Mouse (Mus musculus): ENCODE measurements around the gene BC035947. TPM values are rescaled to one million over a fixed set of nuclear protein-coding genes. Genes with fewer than 3 reads are reported as not detected.
"Not testable (repeated sequence)": the region's sequence is repeated elsewhere in the genome, so short reads cannot be mapped to it uniquely, and the experiment has no call there.

Gene BC035947
- under 1 TPM; 0.09 to 0.40 (median 0.29) TPM for total RNA-seq (2022)

DNA sequence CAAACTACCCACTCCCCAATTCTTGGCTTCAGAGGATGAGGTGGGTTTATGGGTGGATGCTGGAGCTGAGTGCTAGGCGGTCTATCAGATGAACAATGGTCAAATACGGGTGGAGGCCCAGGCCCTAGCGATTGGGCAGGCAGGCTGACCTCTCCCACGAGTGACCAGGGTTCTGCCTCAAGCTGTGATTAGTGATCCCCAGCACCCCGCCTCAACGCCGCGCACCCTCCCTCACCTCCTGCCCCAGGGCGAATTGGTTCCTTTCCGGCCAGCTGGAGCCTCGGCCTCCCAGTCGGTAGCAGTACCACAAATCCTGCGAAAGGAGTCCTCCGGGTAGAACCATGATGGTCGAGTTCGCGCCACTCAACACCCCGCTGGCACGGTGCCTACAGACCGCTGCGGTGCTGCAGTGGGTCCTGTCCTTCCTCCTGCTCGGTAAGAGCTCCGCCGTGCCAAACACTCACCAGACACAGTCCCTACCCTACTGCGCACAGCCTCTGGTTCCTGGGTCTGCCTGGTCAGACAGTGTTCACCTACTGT lies at the start of gene BC035947:
TSS of gene BC035947 (minus strand) at position 538 of the 540 bp plus-strand sequence.
- no peak for DNase-seq

DNA sequence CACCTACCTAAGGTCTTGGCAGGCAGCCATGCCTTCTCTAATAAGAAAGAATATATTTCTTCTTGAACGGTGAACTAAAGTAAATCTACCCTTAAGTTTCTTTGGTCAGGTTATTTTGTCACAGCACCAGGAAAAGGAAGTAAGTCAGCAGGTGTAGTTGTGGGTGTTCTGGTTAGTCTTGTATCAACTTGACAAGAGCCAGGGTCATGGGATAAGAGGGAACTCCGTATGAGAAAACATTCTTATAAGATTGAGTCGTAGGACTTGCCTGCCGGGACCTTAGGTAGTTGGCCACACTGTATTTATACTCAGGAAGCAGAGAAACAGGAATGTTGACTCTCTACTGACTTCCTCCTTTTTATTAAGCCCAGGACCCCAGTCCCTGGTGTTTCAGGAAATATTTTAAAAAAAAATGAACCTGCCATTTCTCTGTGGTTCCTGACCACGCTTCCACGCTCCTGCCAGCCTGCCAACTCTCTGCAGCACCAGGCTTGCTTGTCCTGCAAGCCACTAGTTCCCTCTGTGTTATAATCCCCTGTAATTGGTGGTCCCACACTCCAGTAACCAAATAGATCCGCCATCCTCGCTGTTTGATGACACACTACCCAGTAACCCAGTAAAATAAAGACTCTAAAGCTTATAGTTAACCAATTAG lies 42.2 kb upstream of the BC035947 start:
- no peak for DNase-seq

DNA sequence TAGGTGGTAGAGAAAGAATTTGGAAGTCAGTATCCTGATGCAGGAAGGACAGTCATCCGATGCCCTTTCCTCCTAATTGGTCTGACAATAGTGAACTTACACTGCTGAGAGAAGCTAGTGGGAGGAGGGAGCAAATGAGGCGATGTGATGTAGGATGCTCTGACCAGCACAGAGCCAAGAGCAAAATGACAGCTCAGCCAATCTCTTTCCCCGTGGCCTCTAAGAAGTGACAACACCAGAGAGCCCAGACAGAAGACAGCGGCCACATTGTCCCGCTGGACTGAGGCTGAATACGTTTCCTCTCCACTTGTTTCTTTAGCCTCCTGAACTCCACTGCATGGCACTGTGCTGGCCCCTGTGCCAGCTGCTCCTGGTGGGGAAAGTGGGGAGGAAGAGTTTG lies 37.0 kb upstream of the BC035947 start:
- DNase-seq, result no peak

DNA sequence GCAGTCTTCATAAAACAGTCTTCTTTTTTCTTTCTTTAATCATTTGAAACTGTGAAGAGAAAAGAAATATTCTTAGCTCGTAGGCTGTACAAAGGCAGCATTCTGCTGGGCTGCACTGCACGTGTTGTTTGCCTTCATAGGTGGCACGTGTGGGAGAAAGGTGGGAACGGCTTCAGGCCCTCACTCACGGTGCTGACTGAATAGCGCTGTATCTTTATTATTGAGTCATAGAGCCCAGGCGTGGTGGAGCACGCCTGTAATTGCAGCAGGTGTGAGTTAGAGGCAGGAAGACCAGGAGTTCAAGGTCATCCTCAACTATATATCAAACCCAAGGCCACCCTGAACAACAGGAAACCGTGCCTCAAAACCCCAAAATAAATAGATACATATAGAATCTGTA lies 34.3 kb upstream of the BC035947 start:
- DNase-seq, result no peak

DNA sequence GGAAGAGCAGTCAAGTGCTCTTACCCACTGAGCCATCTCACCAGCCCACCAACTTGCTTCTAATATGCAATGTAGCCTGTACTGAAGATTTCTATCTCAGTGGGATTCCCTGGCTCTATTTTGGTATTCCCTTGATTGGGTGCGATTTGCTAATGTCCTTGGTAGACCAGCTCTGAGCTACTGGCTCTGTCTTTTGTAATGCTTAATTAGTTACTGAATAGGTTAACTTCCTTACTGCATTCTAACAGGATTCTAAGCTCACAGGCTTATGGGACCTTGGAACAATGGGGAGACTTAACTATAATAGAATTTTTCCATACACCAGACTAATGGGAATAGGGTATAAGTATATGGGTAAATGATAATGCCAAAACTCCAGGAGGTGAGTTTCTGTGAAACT lies 31.7 kb upstream of the BC035947 start:
- not testable (repeated sequence) for DNase-seq

DNA sequence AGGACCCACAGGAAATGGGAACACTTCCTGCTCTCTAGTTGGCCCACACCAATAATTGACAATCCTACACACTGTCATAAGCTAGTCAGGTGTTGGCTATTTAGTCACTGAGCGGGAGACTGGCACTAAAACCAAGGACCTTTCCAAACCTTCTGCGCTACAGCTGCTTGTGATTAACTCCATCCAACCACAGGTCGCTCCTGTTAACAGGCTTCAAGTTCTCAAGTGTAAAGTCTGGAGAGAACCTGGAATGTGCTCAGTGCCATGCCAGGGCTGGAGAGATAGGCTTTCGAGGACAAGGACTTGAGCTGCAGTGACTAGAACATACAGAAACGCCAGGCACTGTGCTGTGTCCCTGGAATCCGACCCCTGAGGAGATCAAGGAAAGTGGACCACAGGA lies 27.2 kb upstream of the BC035947 start:
- no peak for DNase-seq

DNA sequence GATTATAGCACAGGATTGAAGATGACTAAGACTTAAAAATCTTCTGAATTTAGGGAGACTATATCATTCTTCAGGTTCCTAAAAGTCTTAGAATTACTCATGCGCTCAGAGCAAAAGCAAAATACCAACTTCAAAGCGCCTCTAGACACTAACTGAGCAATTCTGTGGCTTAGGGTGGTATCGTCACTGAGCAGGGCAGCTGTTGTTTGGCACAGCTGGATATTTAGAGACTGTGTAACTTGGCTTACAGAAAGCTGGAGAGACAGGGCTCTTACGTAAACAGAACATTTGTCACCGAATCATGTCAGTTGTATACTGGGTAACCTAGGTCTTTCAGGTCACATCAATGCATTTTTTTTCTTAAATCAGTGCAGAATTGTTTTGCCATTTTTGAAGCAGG lies 26.4 kb upstream of the BC035947 start:
- no peak for DNase-seq

DNA sequence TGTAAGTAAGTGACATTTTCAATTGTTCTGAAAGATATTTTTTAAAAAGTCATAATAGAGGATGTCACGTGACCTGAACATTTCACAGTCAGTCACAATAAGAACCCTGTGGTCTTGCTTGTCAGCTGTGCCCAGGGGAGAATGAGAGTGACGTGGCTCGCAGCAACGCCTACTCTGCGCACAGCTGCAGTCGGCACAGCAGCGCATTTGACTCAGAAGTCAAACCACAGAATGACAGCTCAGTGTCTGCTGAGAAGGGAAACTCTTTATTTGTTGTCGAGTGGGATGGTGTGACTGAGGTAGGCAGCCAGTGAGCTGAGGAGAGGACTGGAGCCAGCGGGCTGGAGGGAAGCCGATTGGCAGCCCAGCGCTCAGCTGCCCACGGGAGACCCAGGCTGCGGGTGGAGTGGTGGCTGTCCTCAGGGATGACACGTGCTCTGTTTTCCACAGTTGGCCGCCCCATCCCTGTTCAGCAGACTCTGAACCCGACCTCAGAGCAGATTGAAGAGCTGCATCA lies 25.6 kb upstream of the BC035947 start:
- peak; percentile 55 for DNase-seq

DNA sequence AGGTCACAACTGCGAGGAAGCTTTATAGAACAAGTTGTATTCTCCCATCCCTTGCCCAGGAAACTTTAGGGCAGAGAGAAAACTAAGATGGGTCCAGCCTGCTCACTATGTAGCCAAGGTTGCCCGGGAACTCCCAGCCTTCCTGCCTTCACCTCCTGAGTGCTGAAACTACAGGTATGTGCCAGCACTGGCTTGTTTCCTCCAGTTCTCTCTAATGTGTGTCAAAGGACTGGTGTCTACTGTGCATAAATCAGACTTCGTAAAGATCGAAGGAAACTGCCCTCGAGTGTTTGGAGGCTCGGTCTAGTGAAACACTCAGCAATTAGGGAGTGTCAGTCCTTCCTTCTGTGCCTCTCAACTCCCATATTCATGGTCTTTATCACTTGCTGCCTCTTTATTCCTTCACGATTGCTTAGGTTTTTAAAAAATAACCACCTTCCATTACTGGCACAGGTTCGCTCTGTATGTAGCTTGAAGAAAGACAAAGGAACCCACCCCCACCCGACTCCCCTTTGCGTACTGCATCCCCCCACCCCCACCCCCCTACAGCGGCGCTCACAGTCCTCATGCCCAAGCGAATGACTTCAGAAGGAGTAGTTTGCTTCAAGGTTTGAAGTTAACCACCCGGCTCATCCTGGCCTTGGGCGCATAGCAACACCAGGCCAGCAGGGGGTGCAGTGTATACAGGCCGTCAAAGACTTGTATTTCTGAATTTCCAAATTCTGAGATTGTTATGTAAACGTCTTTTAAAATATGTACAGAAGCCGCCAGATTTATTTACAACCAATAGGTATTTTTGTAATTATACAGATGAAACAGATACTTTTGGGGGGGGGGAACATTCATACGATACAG lies 24.6 kb upstream of the BC035947 start:
- peak; percentile 68 for DNase-seq

DNA sequence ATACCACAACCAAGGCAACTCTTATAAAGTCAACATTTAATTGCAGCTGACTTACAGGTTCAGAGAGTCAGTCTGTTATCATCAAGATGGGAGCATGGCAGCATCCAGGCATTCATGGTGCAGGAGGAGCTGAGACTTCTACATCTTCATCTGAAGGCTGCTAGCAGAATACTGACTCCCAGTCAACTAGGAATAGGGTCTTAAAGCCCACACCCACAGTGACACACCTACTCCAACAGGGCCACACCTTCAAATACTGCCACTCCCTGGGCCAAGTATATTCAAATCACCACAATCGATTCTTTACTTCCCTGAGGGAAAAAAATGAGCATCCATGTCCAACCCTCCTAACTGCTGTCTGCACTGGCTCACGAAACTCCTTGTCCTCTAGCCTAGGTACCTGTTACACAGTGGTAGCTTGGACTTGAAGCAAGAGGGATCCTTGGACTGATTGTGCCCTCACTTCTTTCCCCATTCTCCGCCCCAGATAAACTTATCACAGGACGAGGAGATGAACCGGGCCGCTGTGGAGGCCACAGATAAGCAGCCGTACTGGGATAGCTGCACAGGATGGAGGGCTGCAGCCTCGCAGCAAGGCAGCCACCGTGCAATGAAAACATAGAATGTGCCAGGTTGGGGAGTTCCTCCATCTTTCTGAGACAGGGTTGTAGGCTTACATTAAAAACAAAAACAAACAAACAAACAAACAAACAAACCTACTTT lies 22.6 kb upstream of the BC035947 start:
- no peak for DNase-seq

DNA sequence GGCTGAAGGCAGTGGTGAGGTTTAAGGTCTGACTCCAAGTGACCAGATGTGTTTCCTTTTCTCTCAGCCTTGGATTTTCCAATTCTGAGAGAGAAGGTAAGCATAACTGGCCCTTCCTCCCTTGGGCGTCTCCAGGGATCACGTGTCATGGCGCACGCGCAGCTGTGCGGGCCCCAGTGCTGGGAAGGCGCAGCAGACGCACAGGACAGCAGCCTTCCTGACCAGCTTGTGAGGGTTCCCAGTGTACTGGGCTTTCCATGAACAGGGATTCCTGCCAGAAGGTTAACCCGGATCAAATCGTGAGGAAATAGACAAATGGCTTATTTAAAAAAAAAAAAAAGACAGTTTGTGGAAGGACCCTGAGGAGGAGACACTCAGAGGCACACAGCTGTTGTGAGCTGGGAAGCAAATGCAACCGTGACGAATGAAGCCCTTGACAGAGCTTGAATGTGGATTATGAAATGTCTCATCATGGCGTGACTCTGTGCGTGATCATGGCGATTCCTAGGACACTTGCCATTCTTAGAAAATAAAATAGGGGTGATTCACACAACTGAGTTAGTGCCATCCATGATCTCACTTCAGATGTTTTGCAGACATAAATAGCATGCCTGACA lies 20.3 kb upstream of the BC035947 start:
- peak; percentile 33 for DNase-seq

DNA sequence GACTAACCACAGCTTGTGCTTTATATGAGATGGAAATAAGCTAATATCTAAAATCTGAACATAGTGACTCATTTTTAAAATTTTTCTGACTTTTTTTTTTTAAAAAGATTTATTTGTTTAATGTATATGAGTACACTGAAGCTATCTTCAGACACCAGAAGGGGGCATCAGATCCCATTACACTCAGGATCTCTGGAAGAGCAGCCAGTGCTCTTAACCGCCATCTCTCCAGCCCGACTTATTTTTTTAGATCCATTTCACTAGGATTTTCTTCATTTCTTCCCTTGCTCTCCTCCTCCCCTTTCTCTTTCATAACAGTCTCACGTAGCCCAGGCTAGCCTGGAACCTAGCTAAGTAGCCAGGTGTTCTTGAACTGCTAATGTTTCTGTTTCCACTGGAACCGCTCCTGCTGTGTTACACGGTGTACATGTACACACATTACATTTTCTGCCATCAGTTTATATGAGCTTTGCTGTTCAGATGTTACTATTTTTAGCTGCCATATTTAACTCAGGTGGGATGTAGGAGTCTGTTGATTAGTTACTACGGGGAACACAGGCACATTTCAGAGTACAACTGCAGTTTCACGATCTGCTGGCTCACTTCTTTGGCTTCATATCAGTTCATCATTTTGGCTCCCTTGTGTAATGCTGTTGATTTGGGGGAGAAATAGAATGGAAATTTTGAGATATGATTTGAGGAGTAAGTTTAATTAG lies 18.7 kb upstream of the BC035947 start:
- DNase-seq, result no peak

DNA sequence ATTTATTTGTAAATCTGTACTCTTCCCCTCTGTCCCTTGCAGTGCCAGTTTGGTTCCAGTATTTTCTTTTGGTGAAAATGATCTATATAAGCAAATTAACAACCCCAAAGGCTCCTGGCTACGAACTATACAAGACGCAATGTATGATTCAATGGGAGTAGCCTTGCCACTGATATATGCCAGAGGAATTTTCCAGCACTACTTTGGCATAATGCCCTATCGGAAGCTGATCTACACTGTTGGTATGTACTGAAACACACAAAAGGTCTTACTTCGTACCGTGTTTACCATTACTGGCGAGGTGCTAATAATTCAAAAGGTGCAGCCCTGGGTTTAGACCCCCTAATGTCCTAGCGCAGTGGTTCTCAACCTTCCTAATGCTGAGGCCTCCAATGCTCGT lies 17.1 kb upstream of the BC035947 start:
- no peak for DNase-seq

DNA sequence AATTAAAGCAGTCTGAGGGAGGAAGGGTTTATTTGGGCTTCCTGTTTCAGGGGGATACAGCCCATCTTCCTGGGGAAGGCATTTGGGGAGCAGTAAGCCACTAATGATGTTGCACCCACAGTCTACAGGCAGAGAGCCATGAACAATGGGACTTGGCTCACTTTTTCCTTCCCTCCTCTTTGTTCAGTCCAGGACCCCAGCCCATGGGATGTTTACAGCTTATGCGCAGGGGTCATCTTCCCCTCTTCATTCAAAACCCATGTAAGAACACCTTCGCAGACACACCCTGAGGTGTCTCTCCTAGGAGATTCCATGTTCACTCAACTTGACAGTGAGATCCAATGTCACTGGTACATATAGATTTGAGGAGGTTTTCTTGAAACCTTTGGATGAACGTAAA lies 16.4 kb upstream of the BC035947 start:
- no peak for DNase-seq

DNA sequence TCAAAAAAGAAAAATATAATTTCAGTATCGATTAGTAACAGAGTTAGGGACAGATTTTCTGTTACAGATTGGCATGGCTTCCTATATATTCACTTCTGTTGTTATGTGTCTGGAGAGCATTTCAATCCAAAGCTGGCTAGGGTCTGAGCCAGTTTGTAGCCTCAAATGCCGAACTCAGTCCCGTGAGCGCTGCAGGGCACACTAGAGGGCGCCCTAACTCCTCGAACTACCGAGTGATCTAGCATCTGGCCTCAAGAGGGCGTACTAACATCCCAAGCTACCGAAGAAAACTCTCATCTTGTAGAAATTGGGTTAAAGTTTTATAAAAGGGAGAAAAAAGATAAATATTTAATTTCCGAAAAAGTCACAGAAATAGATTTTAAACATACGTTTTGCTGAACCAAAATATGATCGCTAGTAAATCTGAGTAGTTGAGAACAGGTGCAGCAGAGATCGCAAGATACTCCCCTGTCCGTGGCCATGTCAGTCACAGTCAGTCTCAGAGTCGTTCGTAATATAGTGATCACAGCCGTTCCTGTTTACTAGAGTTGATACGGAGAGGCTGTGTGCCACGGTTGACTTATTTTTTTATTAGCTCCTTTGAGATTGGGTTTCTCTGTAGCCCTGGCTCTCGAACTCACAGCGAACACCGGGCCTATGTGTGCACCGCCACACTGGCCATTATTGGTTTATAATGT lies 13.4 kb upstream of the BC035947 start:
- peak; percentile 17 for DNase-seq

DNA sequence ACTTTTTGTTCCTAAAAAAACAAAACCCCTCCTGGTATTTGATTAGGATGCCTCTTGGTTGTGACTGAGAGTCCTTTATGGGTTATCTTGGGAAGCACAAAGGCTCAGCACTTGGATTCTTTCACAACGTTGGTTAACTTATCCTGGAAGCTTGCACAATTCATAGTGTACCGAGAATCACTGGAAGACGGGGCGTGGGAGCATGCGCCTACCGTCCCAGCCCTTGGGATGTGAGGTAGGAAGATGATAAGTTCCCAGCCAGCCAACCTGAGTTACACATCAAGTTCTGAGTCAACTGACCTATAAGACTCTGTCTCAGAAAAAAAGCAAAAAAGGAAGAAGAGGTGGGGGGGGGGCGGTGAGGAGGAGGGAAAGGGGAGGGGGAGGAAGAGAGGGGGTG lies 6.9 kb upstream of the BC035947 start:
- DNase-seq, result no peak

DNA sequence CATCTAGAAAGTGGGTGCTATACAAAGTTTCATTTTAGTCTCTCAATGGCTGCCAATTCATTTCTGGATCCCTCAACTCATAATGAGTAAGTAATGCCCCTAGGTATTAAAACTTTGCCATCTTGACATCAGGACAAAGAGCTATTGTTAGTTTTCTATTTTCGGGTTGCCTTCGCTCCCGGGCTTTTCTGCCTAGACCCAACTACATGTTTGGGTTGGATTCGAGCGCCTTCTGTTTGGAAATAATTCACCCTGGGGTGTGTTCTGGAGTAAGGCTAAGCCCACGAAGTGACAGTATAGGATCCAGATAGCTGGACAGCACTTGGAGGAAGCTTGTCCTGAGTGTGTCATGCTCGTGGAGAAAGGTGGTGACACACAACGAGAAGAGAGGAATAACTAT lies 798 bp upstream of the BC035947 start:
- DNase-seq, result no peak

DNA sequence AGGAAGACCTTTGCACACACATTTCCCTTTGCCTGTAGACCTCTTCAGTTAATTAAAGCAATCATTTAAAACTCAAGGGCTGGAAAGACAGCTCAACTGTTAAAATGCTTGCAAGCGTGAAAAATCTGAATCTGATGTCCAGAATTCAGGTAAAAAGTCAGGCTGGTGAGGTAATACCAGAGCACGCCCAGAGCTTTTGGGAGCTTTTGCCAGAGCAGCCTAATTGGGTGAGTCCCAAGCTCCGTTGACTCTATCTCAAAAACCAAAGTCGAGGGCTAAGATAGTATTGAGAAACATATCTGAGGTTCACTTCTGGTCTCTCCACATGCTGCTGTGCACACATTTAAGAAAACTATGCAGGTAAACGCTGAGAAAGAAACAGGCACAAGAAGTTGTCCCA lies 1.1 kb downstream of the BC035947 start, which contains the start of gene Mogat1:
TSS of gene Mogat1 (plus strand) at position 130 of the 400 bp plus-strand sequence.
- no peak for DNase-seq

DNA sequence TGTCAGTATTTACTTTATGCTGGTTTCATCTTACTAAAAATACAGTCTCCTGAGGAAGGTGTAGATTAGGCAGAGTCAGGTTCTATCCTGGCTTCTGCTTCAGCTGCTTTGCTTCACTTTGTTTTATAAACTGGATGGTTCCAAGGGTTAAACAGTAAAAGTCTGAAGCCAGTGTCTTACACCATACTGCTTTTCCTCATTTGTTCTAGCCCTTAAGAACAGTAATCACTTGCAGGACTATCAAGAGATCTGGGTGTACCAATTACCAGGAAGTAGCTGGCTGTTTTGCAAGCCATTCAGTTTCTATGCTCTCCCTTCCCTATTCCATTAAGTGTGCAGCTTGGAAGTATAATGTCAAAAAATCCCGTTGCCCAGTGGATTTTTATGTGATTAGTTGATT lies 4.8 kb downstream of the BC035947 start:
- DNase-seq, result no peak

DNA sequence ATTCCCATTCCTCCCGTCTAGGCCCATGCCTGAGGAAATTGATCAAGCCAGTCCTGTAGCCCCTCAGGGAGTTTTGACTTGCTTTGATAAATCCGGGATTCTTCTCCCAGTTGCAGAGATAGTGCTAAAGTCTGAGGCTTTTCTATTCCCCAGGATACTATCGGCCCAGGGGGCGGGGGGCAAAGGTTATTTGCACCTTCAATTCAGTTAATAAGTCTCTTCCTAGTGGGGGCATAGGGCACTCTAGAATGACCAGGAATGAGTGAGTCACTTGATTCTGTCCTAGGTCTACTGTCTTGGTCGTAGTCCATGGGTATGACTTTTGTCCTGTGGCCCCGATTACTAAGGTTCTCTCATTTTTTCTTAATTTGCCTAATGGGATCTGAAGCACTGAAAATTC lies 9.4 kb downstream of the BC035947 start:
- DNase-seq, result no peak

DNA sequence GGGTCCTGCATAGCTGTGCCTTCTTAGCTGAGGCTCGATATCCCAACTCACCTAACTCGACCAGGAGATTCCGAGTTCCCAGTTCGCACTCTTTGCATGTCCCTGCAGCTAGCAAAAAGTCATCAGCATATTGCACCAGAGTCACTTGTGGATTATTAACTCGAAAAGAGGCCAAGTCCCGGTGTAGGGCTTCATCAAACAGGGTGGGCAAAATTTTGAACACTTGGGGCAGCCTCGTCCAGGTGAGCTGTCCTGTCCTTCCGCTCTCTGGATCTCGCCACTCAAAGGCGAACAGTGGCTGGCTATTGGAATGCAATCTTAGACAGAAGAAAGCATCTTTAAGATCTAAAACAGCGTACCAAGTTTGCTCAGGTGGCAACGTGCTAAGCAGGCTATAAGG lies 10.1 kb downstream of the BC035947 start:
- not testable (repeated sequence) for DNase-seq

Data from adrenal gland, adult 8-10 months (tissue).